Mouse (Mus musculus) liver, postnatal 0 days (tissue): ENCODE results near the gene Tmem161a.

Experiments
- CTCF ChIP-seq: sonication (generic); IDR thresholded peaks from 2 replicates; pipeline ENCODE4 v1.5.1; 2016; ENCODE audit warnings: antibody characterized with exemption, low read depth
- EP300 ChIP-seq: IDR thresholded peaks from 2 replicates; pipeline ENCODE4 v1.6.1; 2016; ENCODE audit warnings: antibody characterized with exemption, low read depth, mild to moderate bottlenecking

- TF ChIP-seq EP300 = peak; percentile 43; the same call in 1 of the 2 replicates
- no peak for TF ChIP-seq CTCF
Observed at GRCm38 (mm10) chr8:70139026-70139857, 32.9 kb upstream of the Tmem161a start, which contains the start of the genes Rfxank, Borcs8 and Mef2b.
